Mouse (Mus musculus): ENCODE results near the gene Fbxo39. TPM values are rescaled to one million over a fixed set of nuclear protein-coding genes. Genes with fewer than 3 reads are reported as not detected.

Fbxo39 gene
- polyA plus RNA-seq, 1 experiment from 2014 or later: not detected

GRCm38 (mm10) chr11:72285971-72286480 lies 28.2 kb upstream of the Fbxo39 start:
- WGBS: 80% methylated on average over 6 of the region's 6 CpGs
- Histone ChIP-seq H3K9me3 (no peaks in the 10 kb centered on the region), H3K4me3 (no peak overlapping the region), H3K27me3 (no peaks in the 10 kb centered on the region), H3K36me3 (no peaks in the 10 kb centered on the region), H3K4me1 (replicated peaks) (no peaks in the 10 kb centered on the region), H3K9ac (no peak overlapping the region), H3K4me2 (no peak overlapping the region), H3K27ac (replicated peaks) (no peak overlapping the region)
- no peak for ATAC-seq (ENCODE audit: low read depth)

- Histone ChIP-seq H3K9ac (no peak overlapping the region), H3K9me3 (no peaks in the 10 kb centered on the region), H3K4me2 (no peak overlapping the region), H3K4me1 (replicated peaks) (no peaks in the 10 kb centered on the region), H3K27me3 (no peaks in the 10 kb centered on the region), H3K36me3 (no peaks in the 10 kb centered on the region), H3K4me3 (no peak overlapping the region), H3K27ac (replicated peaks) (no peak overlapping the region)
- ATAC-seq (ENCODE audit: low read depth): no peak
- WGBS: 90% methylated on average over 3 of the region's 3 CpGs
Observed at GRCm38 (mm10) chr11:72286651-72287050, 27.6 kb upstream of the Fbxo39 start.

GRCm38 (mm10) chr11:72287126-72287525 lies 27.1 kb upstream of the Fbxo39 start:
- 97% methylated on average over 2 of the region's 2 CpGs for WGBS
- Histone ChIP-seq H3K4me3 (no peak overlapping the region), H3K9me3 (no peaks in the 10 kb centered on the region), H3K4me1 (replicated peaks) (no peaks in the 10 kb centered on the region), H3K36me3 (no peaks in the 10 kb centered on the region), H3K4me2 (no peak overlapping the region), H3K27me3 (no peaks in the 10 kb centered on the region), H3K9ac (no peak overlapping the region), H3K27ac (replicated peaks) (no peak overlapping the region)
- ATAC-seq (ENCODE audit: low read depth): no peak

- H3K9me3 ChIP-seq: no peaks in the 10 kb centered on the region
- 89% methylated on average over 3 of the region's 3 CpGs for WGBS
- H3K4me1 ChIP-seq (replicated peaks): no peaks in the 10 kb centered on the region
- no peak overlapping the region for H3K4me2 ChIP-seq
- no peak overlapping the region for H3K27ac ChIP-seq (replicated peaks)
- H3K9ac ChIP-seq: no peak overlapping the region
- H3K4me3 ChIP-seq: no peak overlapping the region
- no peaks in the 10 kb centered on the region for H3K36me3 ChIP-seq
- H3K27me3 ChIP-seq: no peaks in the 10 kb centered on the region
- ATAC-seq (ENCODE audit: low read depth): no peak
Observed at GRCm38 (mm10) chr11:72287543-72287942, 26.7 kb upstream of the Fbxo39 start.

- ATAC-seq (ENCODE audit: low read depth): no peak
- Histone ChIP-seq H3K36me3 (no peaks in the 10 kb centered on the region), H3K4me1 (replicated peaks) (no peaks in the 10 kb centered on the region), H3K9ac (no peak overlapping the region), H3K4me3 (no peak overlapping the region), H3K9me3 (no peaks in the 10 kb centered on the region), H3K4me2 (no peak overlapping the region), H3K27ac (replicated peaks) (no peak overlapping the region), H3K27me3 (no peaks in the 10 kb centered on the region)
- 78% methylated on average over 2 of the region's 2 CpGs for WGBS
Observed at GRCm38 (mm10) chr11:72293116-72293515, 21.1 kb upstream of the Fbxo39 start.

GRCm38 (mm10) chr11:72301334-72301733 lies 12.9 kb upstream of the Fbxo39 start, which contains the start of gene Xaf1:
Gene Xaf1, plus strand, starts transcription at chr11:72301629.
- Histone ChIP-seq H3K27ac (replicated peaks) (no peak within 1 kb of the TSS), H3K27me3 (no peaks in the 10 kb centered on the region), H3K9me3 (no peaks in the 10 kb centered on the region), H3K4me1 (replicated peaks) (no peaks in the 10 kb centered on the region), H3K9ac (no peak within 1 kb of the TSS), H3K36me3 (no peaks in the 10 kb centered on the region), H3K4me3 (no peak within 1 kb of the TSS), H3K4me2 (peak within 1 kb of the TSS; percentile 6; the same call in 1 of the 2 replicates)
- no peak for ATAC-seq (ENCODE audit: low read depth)
- 34% methylated on average over 6 of the region's 6 CpGs for WGBS

- Histone ChIP-seq H3K4me2 (peak overlapping the region; percentile 6; the same call in 1 of the 2 replicates), H3K9me3 (no peaks in the 10 kb centered on the region), H3K27me3 (no peaks in the 10 kb centered on the region), H3K27ac (replicated peaks) (no peak overlapping the region), H3K4me3 (no peak overlapping the region), H3K4me1 (replicated peaks) (no peaks in the 10 kb centered on the region), H3K9ac (no peak overlapping the region), H3K36me3 (no peaks in the 10 kb centered on the region)
- no peak for ATAC-seq (ENCODE audit: low read depth)
- WGBS: 80% methylated on average over 7 of the region's 7 CpGs
Observed at GRCm38 (mm10) chr11:72302230-72302629, 12.0 kb upstream of the Fbxo39 start.

GRCm38 (mm10) chr11:72307461-72307860 lies 6.8 kb upstream of the Fbxo39 start:
- WGBS: 81% methylated on average over 5 of the region's 5 CpGs
- Histone ChIP-seq H3K4me1 (replicated peaks) (no peaks in the 10 kb centered on the region), H3K4me2 (no peak overlapping the region), H3K27ac (replicated peaks) (no peak overlapping the region), H3K27me3 (peaks cover under 1% of the 10 kb centered on the region; the same call in 1 of the 2 replicates), H3K36me3 (no peaks in the 10 kb centered on the region), H3K4me3 (no peak overlapping the region), H3K9me3 (no peaks in the 10 kb centered on the region), H3K9ac (no peak overlapping the region)
- no peak for ATAC-seq (ENCODE audit: low read depth)

- ATAC-seq (ENCODE audit: low read depth): no peak
- no peak overlapping the region for H3K4me2 ChIP-seq
- peaks cover 15% of the 10 kb centered on the region for H3K27me3 ChIP-seq
- H3K9me3 ChIP-seq: no peaks in the 10 kb centered on the region
- H3K4me1 ChIP-seq (replicated peaks): no peaks in the 10 kb centered on the region
- H3K36me3 ChIP-seq: no peaks in the 10 kb centered on the region
- H3K9ac ChIP-seq: no peak overlapping the region
- H3K4me3 ChIP-seq: no peak overlapping the region
- H3K27ac ChIP-seq (replicated peaks): no peak overlapping the region
- 78% methylated on average over 2 of the region's 2 CpGs for WGBS
Observed at GRCm38 (mm10) chr11:72308982-72309381, 5.3 kb upstream of the Fbxo39 start.

GRCm38 (mm10) chr11:72310491-72310890 lies 3.8 kb upstream of the Fbxo39 start:
- Histone ChIP-seq H3K9me3 (no peaks in the 10 kb centered on the region), H3K36me3 (no peaks in the 10 kb centered on the region), H3K4me2 (no peak overlapping the region), H3K4me1 (replicated peaks) (peaks cover 6% of the 10 kb centered on the region), H3K4me3 (no peak overlapping the region), H3K27me3 (peaks cover 30% of the 10 kb centered on the region), H3K27ac (replicated peaks) (no peak overlapping the region), H3K9ac (no peak overlapping the region)
- ATAC-seq (ENCODE audit: low read depth): no peak
- WGBS: 85% methylated on average over 4 of the region's 4 CpGs

GRCm38 (mm10) chr11:72311355-72312001 lies 2.8 kb upstream of the Fbxo39 start:
- peaks cover 32% of the 10 kb centered on the region for H3K27me3 ChIP-seq
- peaks cover 6% of the 10 kb centered on the region for H3K4me1 ChIP-seq (replicated peaks)
- WGBS: 85% methylated on average over 10 of the region's 10 CpGs
- H3K4me2 ChIP-seq: no peak overlapping the region
- ATAC-seq (ENCODE audit: low read depth): no peak
- no peak overlapping the region for H3K4me3 ChIP-seq
- no peak overlapping the region for H3K9ac ChIP-seq
- H3K9me3 ChIP-seq: no peaks in the 10 kb centered on the region
- no peaks in the 10 kb centered on the region for H3K36me3 ChIP-seq
- no peak overlapping the region for H3K27ac ChIP-seq (replicated peaks)

- Histone ChIP-seq H3K4me1 (replicated peaks) (peaks cover 6% of the 10 kb centered on the region), H3K4me3 (no peak overlapping the region), H3K36me3 (no peaks in the 10 kb centered on the region), H3K9me3 (no peaks in the 10 kb centered on the region), H3K27ac (replicated peaks) (no peak overlapping the region), H3K27me3 (peaks cover 26% of the 10 kb centered on the region), H3K9ac (no peak overlapping the region), H3K4me2 (no peak overlapping the region)
- 93% methylated on average over 5 of the region's 5 CpGs for WGBS
- no peak for ATAC-seq (ENCODE audit: low read depth)
Observed at GRCm38 (mm10) chr11:72318026-72318425, 3.8 kb downstream of the Fbxo39 start.

- Histone ChIP-seq H3K9ac (no peak overlapping the region), H3K4me2 (no peak overlapping the region), H3K4me1 (replicated peaks) (no peaks in the 10 kb centered on the region), H3K36me3 (no peaks in the 10 kb centered on the region), H3K9me3 (no peaks in the 10 kb centered on the region), H3K4me3 (no peak overlapping the region), H3K27me3 (no peaks in the 10 kb centered on the region), H3K27ac (replicated peaks) (no peak overlapping the region)
- 71% methylated on average over 3 of the region's 3 CpGs for WGBS
- ATAC-seq (ENCODE audit: low read depth): no peak
Observed at GRCm38 (mm10) chr11:72324431-72324830, 10.2 kb downstream of the Fbxo39 start.

Measured in neural tube, embryonic 13.5 days (tissue).